Mouse (Mus musculus) spleen, adult 2 months (tissue): Measurements from ENCODE around the gene Camta1. TPM values are rescaled to one million over a fixed set of nuclear protein-coding genes. Genes with fewer than 3 reads are reported as not detected.

Experiments used
- DNase-seq, 2 experiments: peaks; one replicate each; pipeline versions ENCODE4 v3.0.0 to v3.0.0-alpha.2; 2012 to 2021; ENCODE audit warnings: low spot score in 2 of 2, low read depth in 1 of 2
- H3K27ac ChIP-seq: fragments of 200-500 bp; 2 replicates; pipeline ENCODE4 v1.5.1; 2012; ENCODE audit warnings: low read length, inconsistent platforms; ENCODE audit not compliant: insufficient read depth
- H3K27me3 ChIP-seq: fragments of 200-500 bp; 2 replicates; pipeline ENCODE4 v1.6.1; 2012; ENCODE audit warnings: mild to moderate bottlenecking, moderate library complexity, low read length, inconsistent platforms; ENCODE audit not compliant: control insufficient read depth, insufficient read depth
- H3K36me3 ChIP-seq: fragments of 200-500 bp; 2 replicates; pipeline ENCODE4 v1.6.1; 2012; ENCODE audit warnings: mild to moderate bottlenecking, low read length, inconsistent platforms; ENCODE audit not compliant: control insufficient read depth, insufficient read depth
- H3K4me1 ChIP-seq: fragments of 200-500 bp; 2 replicates; pipeline ENCODE4 v1.6.1; 2011; ENCODE audit warnings: inconsistent platforms; ENCODE audit not compliant: control insufficient read depth, insufficient read depth, insufficient read length
- H3K4me3 ChIP-seq: fragments of 200-500 bp; 2 replicates; pipeline ENCODE4 v1.5.1; 2011; ENCODE audit warnings: mild to moderate bottlenecking, inconsistent platforms; ENCODE audit not compliant: insufficient read depth, insufficient read length; ENCODE audit errors: extremely low read depth
- CTCF ChIP-seq: fragments of 200-500 bp; IDR thresholded peaks from 2 replicates; pipeline ENCODE4 v1.5.1; 2011; ENCODE audit warnings: mild to moderate bottlenecking, inconsistent platforms; ENCODE audit not compliant: insufficient read depth, insufficient read length, insufficient replicate concordance; ENCODE audit errors: extremely low read depth
- POLR2A ChIP-seq: fragments of 200-500 bp; IDR thresholded peaks from 2 replicates; pipeline ENCODE4 v1.6.1; 2011; ENCODE audit warnings: low read depth, low read length, inconsistent platforms
- WGBS: fragments of 180-500 bp; shearing (Covaris S2); methylation state at CpG from one replicate; pipeline ENCODE4 v1.1.7; 2018; 5-methylcytosine and 5-hydroxymethylcytosine counted together
- polyA plus RNA-seq: library from polyadenylated mRNA; depleted of rRNA; stranded (reverse); fragments of >200 nt; gene quantifications from 2 replicates; pipeline ENCODE4 v1.2.3, GENCODE M21; 2012; rRNA removed

Gene Camta1
- polyA plus RNA-seq: 6.3 and 7.7 TPM in 2 replicates

DNA sequence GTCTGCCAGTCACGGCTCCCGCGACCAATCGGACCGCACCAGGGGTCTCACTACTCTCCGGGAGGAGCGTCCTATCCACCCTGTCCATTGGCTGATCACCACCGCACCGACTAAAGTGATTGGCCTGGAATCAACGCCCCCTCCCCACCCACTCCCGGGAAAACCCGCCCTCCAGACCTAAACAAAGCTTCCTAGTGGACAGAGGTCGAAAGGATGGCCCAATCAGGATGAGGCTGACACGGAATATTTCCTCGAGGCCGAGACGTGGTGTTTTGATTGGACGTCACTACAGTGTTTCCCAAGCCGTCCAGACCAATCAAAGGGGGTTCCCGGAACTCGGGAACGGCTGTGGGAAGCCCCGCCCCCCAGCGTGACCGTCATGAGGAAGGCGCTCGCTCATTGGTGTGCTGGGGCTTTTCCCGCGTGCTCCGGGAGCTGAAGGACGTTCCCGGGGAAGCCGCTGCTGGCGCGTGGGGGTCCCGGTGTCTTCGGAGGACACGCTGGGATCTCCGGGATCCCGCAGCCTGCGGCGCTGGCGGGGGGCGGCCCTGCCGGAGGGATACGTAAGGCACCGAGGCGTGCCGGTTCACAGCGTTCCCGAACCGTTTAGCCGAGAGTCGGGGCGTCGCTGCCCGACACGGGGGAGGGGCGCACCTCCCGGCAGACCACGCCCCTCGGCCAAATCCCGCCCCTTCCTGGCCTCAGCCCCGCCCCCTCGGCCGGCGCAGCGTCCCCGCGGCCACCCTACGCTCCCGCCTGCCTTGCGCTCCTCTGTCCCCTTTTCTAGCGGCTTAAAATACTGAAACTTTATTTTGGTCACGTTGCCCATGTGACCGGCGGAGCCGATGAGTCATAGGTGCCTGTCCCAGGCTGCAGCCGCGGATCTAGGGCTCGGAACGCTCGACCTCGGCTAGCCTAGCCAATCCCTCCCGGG, at the start of gene Camta1:
TSS of gene Camta1 (minus strand) at position 71 of the 934 bp plus-strand sequence.
- under 1% methylated on average over 82 of the region's 85 CpGs for WGBS
- no peaks in the 10 kb centered on the region for H3K27me3 ChIP-seq
- no peak for TF ChIP-seq CTCF
- no peak for TF ChIP-seq POLR2A
- peak; percentile 97 to 100 for DNase-seq
- no peaks in the 10 kb centered on the region for H3K36me3 ChIP-seq
- H3K27ac ChIP-seq: peak within 1 kb of the TSS; percentile 97
- H3K4me3 ChIP-seq: peak within 1 kb of the TSS; percentile 91
- H3K4me1 ChIP-seq: no peaks in the 10 kb centered on the region; the same call in 1 of the 2 replicates

DNA sequence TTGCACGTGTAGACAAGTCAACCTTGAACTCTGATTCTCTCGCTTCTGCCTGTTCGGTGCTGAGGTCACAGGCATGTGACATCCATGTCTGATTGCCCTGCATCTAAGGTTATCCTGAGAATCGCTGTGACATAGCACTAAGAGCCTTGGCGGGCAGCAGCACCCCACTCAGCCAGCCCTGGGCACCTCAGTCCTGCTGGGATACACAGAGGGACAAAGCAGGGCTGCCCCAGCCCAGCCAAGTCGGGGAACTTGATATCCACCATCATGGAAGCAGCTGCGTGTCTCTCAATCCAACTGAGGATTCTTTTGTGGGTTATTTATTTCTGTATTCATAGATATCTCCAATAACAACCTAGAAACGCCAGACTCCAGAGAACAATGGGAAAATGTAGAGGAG, 47.1 kb upstream of the Camta1 start:
- DNase-seq: no peak
- Histone ChIP-seq H3K27ac (no peak overlapping the region), H3K36me3 (no peaks in the 10 kb centered on the region), H3K4me1 (no peaks in the 10 kb centered on the region), H3K4me3 (no peak overlapping the region), H3K27me3 (no peaks in the 10 kb centered on the region)
- TF ChIP-seq POLR2A: no peak
- no peak for TF ChIP-seq CTCF
- 79% methylated on average over 8 of the region's 8 CpGs for WGBS

DNA sequence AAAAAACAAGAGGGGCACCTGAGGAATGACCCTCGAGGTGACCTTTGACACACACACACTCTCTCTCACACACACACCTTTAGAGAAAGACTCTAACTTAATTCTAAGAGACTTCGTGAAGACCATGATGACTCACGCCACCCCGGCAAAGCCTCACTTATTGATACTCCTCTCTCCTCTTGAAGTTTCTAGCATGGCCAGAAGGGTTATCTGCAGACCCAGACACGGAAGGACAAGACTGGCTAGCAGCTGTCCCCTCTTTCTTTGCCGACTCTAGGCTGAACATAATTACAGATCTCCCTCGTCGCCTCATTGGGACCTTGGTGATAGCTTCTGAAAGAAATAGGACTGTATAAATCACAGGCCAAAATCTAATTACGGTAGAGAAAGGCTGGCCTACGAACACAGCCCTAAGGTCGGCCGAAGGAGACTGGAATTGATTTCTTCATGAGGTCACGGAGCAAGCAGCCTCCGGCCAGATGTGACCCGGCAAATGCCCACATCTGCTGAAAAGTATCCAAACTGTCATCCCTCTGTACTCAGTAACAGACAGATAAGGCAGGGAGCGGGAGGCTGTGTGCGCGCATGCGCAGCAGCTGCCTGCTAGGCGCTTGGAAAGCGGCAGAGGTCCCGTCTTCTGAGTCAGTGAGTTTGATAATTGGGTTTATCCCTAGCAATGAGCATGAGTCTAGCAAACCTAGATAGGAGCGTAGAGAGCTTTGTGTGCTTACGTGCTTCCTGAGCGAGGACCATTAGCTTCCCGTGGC, 46.1 kb upstream of the Camta1 start:
- no peak overlapping the region for H3K27ac ChIP-seq
- no peak for TF ChIP-seq POLR2A
- TF ChIP-seq CTCF: no peak
- WGBS: 85% methylated on average over 26 of the region's 26 CpGs
- H3K36me3 ChIP-seq: no peaks in the 10 kb centered on the region
- H3K4me3 ChIP-seq: no peak overlapping the region
- no peaks in the 10 kb centered on the region for H3K27me3 ChIP-seq
- no peaks in the 10 kb centered on the region for H3K4me1 ChIP-seq
- no peak for DNase-seq

DNA sequence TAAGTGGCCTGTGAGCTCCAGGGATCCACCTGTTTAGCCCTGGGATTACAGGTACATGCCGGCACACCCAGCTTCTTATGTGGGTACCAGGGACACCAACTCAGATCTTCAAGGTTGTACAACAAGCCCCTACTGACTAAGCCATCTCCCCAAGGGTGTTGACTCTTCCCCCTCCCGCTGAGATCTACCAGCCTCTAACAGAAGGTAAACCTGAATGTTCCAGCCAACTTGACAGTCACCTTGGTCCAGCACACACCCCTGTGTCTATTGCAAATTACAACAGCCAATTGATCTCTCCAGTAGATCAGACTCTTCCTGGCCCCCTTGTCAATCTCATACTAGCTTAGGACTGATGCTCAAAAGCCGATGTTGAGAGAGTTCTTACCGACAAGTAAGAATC, 43.9 kb upstream of the Camta1 start:
- H3K36me3 ChIP-seq: no peaks in the 10 kb centered on the region
- no peaks in the 10 kb centered on the region for H3K4me1 ChIP-seq
- DNase-seq: no peak
- TF ChIP-seq POLR2A (no peak), CTCF (no peak)
- H3K27me3 ChIP-seq: no peaks in the 10 kb centered on the region
- 81% methylated on average over 4 of the region's 4 CpGs for WGBS
- no peak overlapping the region for H3K27ac ChIP-seq
- H3K4me3 ChIP-seq: no peak overlapping the region

DNA sequence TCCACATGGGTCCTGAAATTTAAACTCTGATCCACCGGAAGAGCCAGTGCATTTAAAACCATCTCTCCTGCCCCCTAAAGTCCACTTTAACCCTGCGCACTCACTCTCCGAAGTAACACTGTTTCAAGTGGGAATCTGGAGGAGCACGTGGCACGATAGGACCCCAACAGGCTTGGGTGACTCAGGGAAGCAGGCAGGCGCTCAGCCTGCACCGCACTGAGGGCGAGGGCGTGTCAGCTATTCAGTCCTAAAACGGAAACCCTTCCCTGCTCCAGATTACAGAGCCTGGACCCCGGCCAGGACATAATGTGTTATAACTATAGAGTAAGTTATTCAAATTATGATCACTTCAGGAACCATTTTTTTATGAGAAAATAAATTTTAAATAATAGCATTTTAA, 42.4 kb upstream of the Camta1 start:
- H3K36me3 ChIP-seq: no peaks in the 10 kb centered on the region
- TF ChIP-seq CTCF: no peak
- H3K4me3 ChIP-seq: no peak overlapping the region
- no peak for DNase-seq
- 66% methylated on average over 11 of the region's 11 CpGs for WGBS
- H3K27ac ChIP-seq: no peak overlapping the region
- no peaks in the 10 kb centered on the region for H3K4me1 ChIP-seq
- H3K27me3 ChIP-seq: no peaks in the 10 kb centered on the region

GRCm38 (mm10) chr4:151902689-151903241, 41.1 kb upstream of the Camta1 start:
- Histone ChIP-seq H3K27me3 (no peaks in the 10 kb centered on the region), H3K4me1 (no peaks in the 10 kb centered on the region), H3K4me3 (no peak overlapping the region), H3K36me3 (no peaks in the 10 kb centered on the region), H3K27ac (no peak overlapping the region)
- WGBS: 36% methylated on average over 14 of the region's 14 CpGs
- no peak for DNase-seq
- no peak for TF ChIP-seq POLR2A
- no peak for TF ChIP-seq CTCF
